Mouse (Mus musculus) neutrophil, adult 5-6 weeks (primary cell): ENCODE data around the gene Slc2a5. TPM values are rescaled to one million over a fixed set of nuclear protein-coding genes. Genes with fewer than 3 reads are reported as not detected.

Experiments
- ATAC-seq: fragments of 151-379, 151-347 bp; 2 replicates; pipeline ENCODE4 v1.8.0; 2017; ENCODE audit warnings: mild to moderate bottlenecking, moderate TSS enrichment; ENCODE audit not compliant: insufficient number of reproducible peaks, poor library complexity, low FRiP score, severe bottlenecking; ENCODE audit errors: extremely low read depth
- total RNA-seq: library from RNA; stranded (forward); fragments of 200-1000 nt; gene quantifications from 2 replicates; pipeline ENCODE4 v1.2.3, GENCODE M21; 2017

Gene Slc2a5
- total RNA-seq, 1 experiment from 2014 or later = not detected

- no peak for ATAC-seq
Measured at GRCm38 (mm10) chr4:150177122-150177521, 58.0 kb downstream of the Slc2a5 start.

DNA sequence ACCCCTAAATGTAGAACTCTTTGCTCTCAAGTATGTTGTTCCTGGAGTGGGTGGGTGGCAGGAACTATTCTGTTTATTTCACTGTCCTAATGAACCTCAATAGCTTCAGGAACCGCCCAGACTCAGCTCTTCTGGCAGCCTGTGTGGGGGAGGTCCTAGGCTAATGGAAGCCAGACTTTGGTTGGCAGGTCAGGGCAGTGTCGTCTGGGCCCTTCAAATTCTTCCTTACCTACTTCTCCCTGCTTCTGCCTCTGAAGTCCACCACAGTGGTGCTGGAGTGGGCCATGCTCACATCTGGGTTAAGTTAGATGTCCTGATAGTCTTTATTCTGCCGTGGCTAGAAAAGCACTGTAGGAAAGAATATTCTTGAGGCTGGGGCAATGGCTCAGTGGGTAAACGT lies 59.0 kb downstream of the Slc2a5 start:
- no peak for ATAC-seq

GRCm38 (mm10) chr4:150181304-150181703 lies 62.2 kb downstream of the Slc2a5 start:
- ATAC-seq = no peak

DNA sequence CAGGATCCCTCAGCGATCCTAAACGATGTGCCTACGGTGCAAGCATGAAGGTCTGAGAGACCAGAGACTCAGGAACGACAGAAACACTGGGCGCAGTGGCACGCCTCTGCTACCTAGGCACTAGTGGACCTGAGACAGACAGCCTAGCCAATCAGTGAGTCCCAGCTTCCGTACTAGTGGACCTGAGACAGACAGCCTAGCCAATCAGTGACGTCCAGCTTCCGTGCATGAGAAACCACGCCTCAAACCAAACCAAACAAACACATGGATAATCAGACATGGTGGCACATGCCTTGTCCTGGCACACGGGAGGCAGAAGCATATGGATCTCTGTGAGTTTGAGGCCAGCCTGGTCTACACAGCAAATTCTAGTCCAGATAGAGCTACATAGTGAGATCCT lies 69.2 kb downstream of the Slc2a5 start:
- ATAC-seq = no peak

- no peak for ATAC-seq
Measured at GRCm38 (mm10) chr4:150192199-150192598, 73.1 kb downstream of the Slc2a5 start.

Other genes starting within 250 kb of the Slc2a5 start
- gene Spsb1, start 164.2 kb upstream of the Slc2a5 start, total RNA-seq = 0.58 and 0.74 TPM in 2 replicates
- 18.6 and 20.5 TPM in 2 replicates for gene H6pd, start 110.3 kb upstream of the Slc2a5 start, total RNA-seq
- 0.47 and 0.61 TPM in 2 replicates for gene Gpr157, start 31.9 kb upstream of the Slc2a5 start, total RNA-seq
- gene Slc2a7, start 29.7 kb downstream of the Slc2a5 start, total RNA-seq = not detected in 2 replicates
- gene Car6, start 82.0 kb downstream of the Slc2a5 start, total RNA-seq = not detected in 2 replicates
- 334 and 375 TPM in 2 replicates for gene Eno1, start 117.4 kb downstream of the Slc2a5 start, total RNA-seq
- 59.2 and 59.4 TPM in 2 replicates for gene Rere, start 162.4 kb downstream of the Slc2a5 start, total RNA-seq